Mouse (Mus musculus) limb, embryonic 14.5 days (tissue): ENCODE results near the gene Lonp2. TPM values are rescaled to one million over a fixed set of nuclear protein-coding genes. Genes with fewer than 3 reads are reported as not detected.

Experiments
- ATAC-seq: fragments of 200-750 bp; cut with Nextera tagmentation; 2 replicates; pipeline ENCODE4 v1.8.0; 2017; ENCODE audit warnings: low read depth, moderate number of reproducible peaks, moderate TSS enrichment; ENCODE audit not compliant: low FRiP score
- DNase-seq: peaks from one replicate; pipeline ENCODE4 v3.0.0-alpha.2; 2015; ENCODE audit warnings: low spot score
- H3K27ac ChIP-seq: fragments of 300-500 bp; sonication (generic); replicated peaks from 2 replicates; pipeline ENCODE4 v1.5.1; 2014; ENCODE audit warnings: low read depth, mild to moderate bottlenecking, low read length, moderate library complexity, mixed read lengths
- H3K27me3 ChIP-seq: fragments of 300-500 bp; sonication (generic); 2 replicates; pipeline ENCODE4 v1.6.1; 2014; ENCODE audit warnings: low read length, mixed read lengths; ENCODE audit not compliant: control insufficient read depth, insufficient read depth
- H3K36me3 ChIP-seq: fragments of 300-500 bp; sonication (generic); 2 replicates; pipeline ENCODE4 v1.6.1; 2014; ENCODE audit warnings: mild to moderate bottlenecking, low read length, moderate library complexity, mixed read lengths; ENCODE audit not compliant: control insufficient read depth, insufficient read depth
- H3K4me1 ChIP-seq: fragments of 300-500 bp; sonication (generic); 2 replicates; pipeline ENCODE4 v1.6.1; 2014; ENCODE audit warnings: antibody characterized with exemption, low read length, mixed read lengths; ENCODE audit not compliant: control insufficient read depth, insufficient read depth
- H3K4me2 ChIP-seq: fragments of 300-500 bp; sonication (generic); replicated peaks from 2 replicates; pipeline ENCODE4 v1.6.1; 2014; ENCODE audit warnings: low read depth, mild to moderate bottlenecking, low read length, moderate library complexity; ENCODE audit not compliant: severe bottlenecking
- H3K4me3 ChIP-seq: fragments of 300-500 bp; sonication (generic); replicated peaks from 2 replicates; pipeline ENCODE4 v1.5.1; 2014; ENCODE audit warnings: low read length
- H3K9ac ChIP-seq: fragments of 300-500 bp; sonication (generic); 2 replicates; pipeline ENCODE4 v1.6.1; 2014; ENCODE audit warnings: mild to moderate bottlenecking, low read depth, low read length, moderate library complexity; ENCODE audit not compliant: severe bottlenecking
- H3K9me3 ChIP-seq: fragments of 300-500 bp; sonication (generic); 2 replicates; pipeline ENCODE4 v1.6.1; 2016; ENCODE audit warnings: low read length; ENCODE audit not compliant: control insufficient read depth
- POLR2A ChIP-seq: fragments of 200-500 bp; IDR thresholded peaks from 2 replicates; pipeline ENCODE4 v1.8.0; 2012; ENCODE audit warnings: inconsistent platforms, mild to moderate bottlenecking, moderate library complexity, borderline replicate concordance; ENCODE audit not compliant: insufficient read depth, insufficient read length; ENCODE audit errors: extremely low read depth
- WGBS: fragments of 180-500 bp; shearing (Covaris S2); extraction: QIAGEN DNeasy Blood & Tissue Kit; methylation state at CpG from one replicate; pipeline ENCODE4 v1.1.7; 2014; 5-methylcytosine and 5-hydroxymethylcytosine counted together
- polyA plus RNA-seq, 2 experiments: library from polyadenylated mRNA; depleted of rRNA in 1 of 2; stranded (reverse) in 1 of 2; unstranded in 1 of 2; fragments of >200 nt; fragmentation: Nextera tagmentation in 1 of 2; extraction: Ambion mirVana in 1 of 2; gene quantifications; 2 replicates each; pipeline versions ENCODE4 v1.2.1 to v1.2.3; 2012 to 2014

Lonp2 gene
- polyA plus RNA-seq, 2 experiments, result 31.8 to 54.1 TPM

- Histone ChIP-seq H3K36me3 (no peaks in the 10 kb centered on the region), H3K4me3 (no peak overlapping the region), H3K4me2 (no peak overlapping the region), H3K9ac (no peak overlapping the region), H3K27me3 (no peaks in the 10 kb centered on the region), H3K27ac (no peak overlapping the region), H3K4me1 (no peaks in the 10 kb centered on the region), H3K9me3 (no peaks in the 10 kb centered on the region)
- ATAC-seq (no peak), DNase-seq (no peak)
- no peak for TF ChIP-seq POLR2A
- whole genome bisulfite sequencing, result 61% methylated on average over 5 of the region's 5 CpGs
Measured at GRCm38 (mm10) chr8:86762806-86763205, 139.0 kb downstream of the Lonp2 start.

- H3K9ac ChIP-seq, result no peak overlapping the region
- 91% methylated on average over 10 of the region's 10 CpGs for WGBS
- H3K4me1 ChIP-seq, result 0 out of 2 replicates have a peak, but pooled peaks cover 4% of the 10 kb centered on the region
- H3K36me3 ChIP-seq, result no peaks in the 10 kb centered on the region
- no peaks in the 10 kb centered on the region for H3K9me3 ChIP-seq
- H3K4me2 ChIP-seq, result no peak overlapping the region
- no peak overlapping the region for H3K27ac ChIP-seq
- no peak overlapping the region for H3K4me3 ChIP-seq
- DNase-seq (no peak), ATAC-seq (no peak)
- TF ChIP-seq POLR2A, result no peak
- H3K27me3 ChIP-seq, result no peaks in the 10 kb centered on the region
Measured at GRCm38 (mm10) chr8:86765155-86765554, 141.3 kb downstream of the Lonp2 start.

- 91% methylated on average over 8 of the region's 8 CpGs for WGBS
- ATAC-seq, result no peak
Measured at GRCm38 (mm10) chr8:86765669-86766068, 141.8 kb downstream of the Lonp2 start.

GRCm38 (mm10) chr8:86766548-86767211 is 142.8 kb downstream of the Lonp2 start:
- TF ChIP-seq POLR2A, result no peak
- WGBS, result 82% methylated on average over 9 of the region's 9 CpGs
- no peak for ATAC-seq

More at GRCm38 (mm10) chr8:86765669-86766068, 141.8 kb downstream of the Lonp2 start:
- H3K4me1 ChIP-seq, result peaks cover 9% of the 10 kb centered on the region; the same call in 1 of the 2 replicates
- no peak overlapping the region for H3K9ac ChIP-seq
- no peaks in the 10 kb centered on the region for H3K9me3 ChIP-seq
- H3K4me3 ChIP-seq, result no peak overlapping the region
- H3K27me3 ChIP-seq, result no peaks in the 10 kb centered on the region
- DNase-seq, result no peak
- TF ChIP-seq POLR2A, result no peak
- H3K27ac ChIP-seq, result no peak overlapping the region
- no peak overlapping the region for H3K4me2 ChIP-seq
- no peaks in the 10 kb centered on the region for H3K36me3 ChIP-seq

GRCm38 (mm10) chr8:86768499-86768898 is 144.7 kb downstream of the Lonp2 start:
- Histone ChIP-seq H3K36me3 (no peaks in the 10 kb centered on the region), H3K4me1 (peaks cover 10% of the 10 kb centered on the region; the same call in 1 of the 2 replicates), H3K27me3 (no peaks in the 10 kb centered on the region), H3K4me3 (no peak overlapping the region), H3K9me3 (no peaks in the 10 kb centered on the region), H3K4me2 (no peak overlapping the region), H3K27ac (no peak overlapping the region), H3K9ac (no peak overlapping the region)
- WGBS, result 68% methylated on average over 5 of the region's 5 CpGs
- no peak for ATAC-seq
- no peak for TF ChIP-seq POLR2A
- no peak for DNase-seq

More at GRCm38 (mm10) chr8:86766548-86767211, 142.8 kb downstream of the Lonp2 start:
- no peaks in the 10 kb centered on the region for H3K27me3 ChIP-seq
- H3K4me3 ChIP-seq, result no peak overlapping the region
- peaks cover 10% of the 10 kb centered on the region; the same call in 1 of the 2 replicates for H3K4me1 ChIP-seq
- H3K36me3 ChIP-seq, result no peaks in the 10 kb centered on the region
- H3K9me3 ChIP-seq, result no peaks in the 10 kb centered on the region
- H3K9ac ChIP-seq, result no peak overlapping the region
- no peak overlapping the region for H3K4me2 ChIP-seq
- H3K27ac ChIP-seq, result no peak overlapping the region
- no peak for DNase-seq
